Mouse (Mus musculus) layer of hippocampus, adult 8-10 months (tissue): Measurements from ENCODE around the gene Ifnar2. TPM values are rescaled to one million over a fixed set of nuclear protein-coding genes. Genes with fewer than 3 reads are reported as not detected.
"Not testable (repeated sequence)": the region's sequence is repeated elsewhere in the genome, so short reads cannot be mapped to it uniquely, and the experiment has no call there.

ENCODE experiments used
- DNase-seq, 2 experiments: peaks; one replicate each; pipeline ENCODE4 v3.0.0; 2022; ENCODE audit warnings: low spot score in 2 of 2
- total RNA-seq, 4 experiments: library from RNA; stranded (reverse); gene quantifications; 2 replicates each; pipeline ENCODE4 v1.2.4; 2022

The Ifnar2 gene
- total RNA-seq, 4 experiments from 2014 or later, result 21.3 to 48.8 (median 34.5) TPM

GRCm38 (mm10) chr16:91426586-91426985 lies 54.0 kb downstream of the Ifnar2 start:
- no peak for DNase-seq

- DNase-seq, result no peak
Observed at GRCm38 (mm10) chr16:91427461-91427860, 54.9 kb downstream of the Ifnar2 start.

DNA sequence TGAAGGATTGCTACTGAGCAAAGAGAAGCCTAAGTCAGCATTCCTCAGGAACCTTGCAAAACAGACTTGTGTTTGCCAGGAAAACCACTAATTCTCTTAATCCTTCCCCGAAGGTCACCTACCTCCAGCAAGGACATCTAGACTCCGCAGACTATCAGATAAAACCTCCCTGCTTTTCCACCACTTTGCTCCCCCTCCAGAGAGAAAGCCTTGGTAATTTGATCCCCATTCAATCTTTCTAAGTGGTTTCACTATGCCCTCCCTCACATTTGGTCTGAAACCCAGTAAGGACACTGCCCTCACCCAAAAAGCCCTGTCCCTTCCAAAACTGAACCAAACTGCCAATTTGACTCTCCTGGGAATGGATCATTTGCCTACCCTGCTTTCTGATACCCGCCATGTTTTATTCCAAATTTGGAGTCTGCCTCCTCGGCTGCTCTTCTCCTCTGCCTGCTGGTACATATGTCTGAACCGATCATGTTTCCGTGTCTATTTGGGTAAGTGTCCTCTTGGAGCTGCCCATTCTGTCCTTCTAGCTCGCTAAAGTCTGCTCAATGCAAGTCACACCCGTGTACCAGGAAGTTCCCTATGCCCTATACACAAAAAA lies 55.8 kb downstream of the Ifnar2 start:
- DNase-seq, result no peak

GRCm38 (mm10) chr16:91432720-91433328 lies 60.2 kb downstream of the Ifnar2 start:
- no peak for DNase-seq

DNA sequence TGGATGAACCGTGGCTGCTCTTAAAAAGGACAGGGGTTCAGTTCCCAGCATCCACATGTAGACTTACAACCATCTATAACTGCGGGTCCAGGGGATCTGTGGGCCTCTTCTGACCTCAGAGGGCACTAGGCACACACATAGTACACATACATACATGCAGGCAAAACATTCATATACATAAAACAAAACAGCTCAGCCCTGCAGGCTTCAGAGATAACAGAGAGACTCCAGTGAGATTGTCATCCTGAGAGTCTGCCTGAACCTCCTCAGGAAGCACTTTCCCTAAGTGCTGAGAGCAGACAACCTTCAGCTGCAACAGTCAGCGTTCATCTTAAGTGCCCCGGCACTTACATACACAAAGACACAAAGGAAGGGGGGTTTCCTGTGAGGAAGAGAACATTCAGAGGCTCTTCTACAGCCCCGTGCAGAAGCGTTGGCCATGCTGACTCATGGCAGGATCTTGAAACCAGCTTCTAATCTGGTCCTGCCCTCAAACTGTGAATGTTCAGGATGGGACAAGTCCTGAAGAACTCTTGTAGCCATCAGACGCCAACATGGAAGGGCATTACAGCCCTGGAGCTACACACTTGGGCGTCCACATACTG lies 60.8 kb downstream of the Ifnar2 start:
- no peak for DNase-seq

GRCm38 (mm10) chr16:91434119-91434518 lies 61.5 kb downstream of the Ifnar2 start:
- no peak for DNase-seq

DNA sequence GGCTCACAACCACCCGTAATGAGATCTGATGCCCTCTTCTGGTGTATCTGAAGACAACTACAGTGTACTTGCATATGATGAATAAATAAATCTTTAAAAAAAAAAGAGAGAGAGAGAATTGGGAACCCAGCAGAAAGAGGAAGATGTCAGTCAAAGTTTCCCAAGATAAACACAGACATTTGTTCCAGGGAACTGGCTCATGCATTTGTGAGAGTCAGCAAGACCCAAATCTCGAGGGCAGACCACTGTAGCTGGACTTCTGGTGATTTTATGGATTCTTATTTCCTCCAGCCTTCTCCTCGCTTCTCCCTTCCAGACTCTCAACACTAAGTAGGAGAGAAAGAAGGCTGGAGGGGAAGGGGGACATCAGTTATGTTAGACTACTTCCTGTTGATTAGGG lies 65.5 kb downstream of the Ifnar2 start:
- DNase-seq, result no peak

DNA sequence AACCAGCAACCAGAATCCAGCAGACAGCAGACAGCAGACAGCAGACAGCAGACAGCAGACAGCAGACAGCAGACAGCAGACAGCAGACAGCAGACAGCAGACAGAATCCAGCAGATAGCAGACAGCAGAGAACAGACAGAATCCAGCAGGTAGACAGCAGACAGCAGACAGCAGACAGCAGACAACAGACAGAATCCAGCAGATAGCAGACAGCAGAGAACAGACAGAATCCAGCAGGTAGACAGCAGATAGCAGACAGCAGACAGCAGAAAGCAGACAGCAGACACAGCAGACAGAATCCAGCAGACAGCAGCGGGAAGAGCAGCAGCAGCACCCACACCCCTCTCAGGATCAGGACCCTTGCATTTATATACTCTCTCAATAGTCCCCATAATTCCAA lies 66.0 kb downstream of the Ifnar2 start:
- not testable (repeated sequence) for DNase-seq

- DNase-seq, result no peak
Observed at GRCm38 (mm10) chr16:91441366-91441765, 68.8 kb downstream of the Ifnar2 start.

DNA sequence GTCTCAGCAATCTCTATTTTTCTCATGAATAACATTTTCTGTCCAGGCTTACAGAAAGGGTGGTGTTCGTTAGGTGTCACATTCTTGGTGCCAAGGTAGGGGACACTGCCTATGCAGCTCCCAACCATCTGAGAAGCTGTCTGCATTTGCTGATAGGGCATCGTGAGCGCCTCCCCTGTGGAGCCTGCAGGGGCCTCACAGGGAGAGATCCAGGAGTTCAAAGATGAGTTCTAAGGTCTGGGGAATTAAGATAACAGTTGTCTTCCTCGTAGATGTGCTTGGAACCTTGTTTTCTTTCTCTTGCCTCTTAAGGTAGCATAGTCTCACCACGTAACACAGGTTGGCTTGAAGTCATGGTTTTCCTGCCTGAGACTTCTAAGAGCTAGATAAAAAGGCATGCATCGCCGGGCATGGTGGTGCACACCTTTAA lies 69.2 kb downstream of the Ifnar2 start:
- no peak for DNase-seq

DNA sequence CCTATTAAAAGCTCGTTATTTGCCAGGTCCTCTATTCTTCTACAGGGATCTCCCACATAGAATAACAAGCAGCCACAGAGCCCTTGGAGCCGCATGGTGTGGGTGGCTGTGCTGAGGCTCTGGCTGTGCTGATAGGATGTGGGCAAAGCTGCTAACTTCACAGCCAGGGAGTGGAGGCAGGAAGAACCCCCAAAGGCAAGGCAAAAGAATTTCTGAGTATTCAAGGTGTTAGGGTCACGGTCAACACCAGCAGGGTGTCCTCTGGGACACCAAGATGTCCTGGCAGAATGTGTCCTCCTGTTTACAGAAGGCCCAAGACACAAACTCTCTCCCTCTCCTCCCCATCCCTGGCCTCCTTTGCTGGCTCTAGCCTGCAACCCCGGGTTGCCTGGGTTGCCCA lies 69.9 kb downstream of the Ifnar2 start:
- DNase-seq, result no peak

DNA sequence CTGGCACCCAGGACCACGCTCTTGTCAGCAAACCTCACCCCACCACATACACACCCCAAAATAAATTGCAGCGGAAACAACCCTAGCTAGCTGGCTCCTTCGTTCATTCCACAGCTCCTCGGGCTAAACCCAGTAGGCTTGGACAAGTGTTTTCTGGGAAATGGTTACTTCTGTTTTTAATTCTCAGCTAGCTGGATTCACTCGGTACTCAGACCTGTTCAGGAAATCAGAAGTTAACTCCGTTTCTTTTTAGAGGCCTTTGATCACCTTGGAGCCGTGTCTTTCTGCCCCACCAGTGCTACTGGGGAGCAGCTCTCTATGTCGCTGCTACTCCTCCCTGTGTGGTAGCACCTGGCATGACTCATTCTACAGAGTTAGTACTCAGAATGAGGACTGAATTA lies 70.6 kb downstream of the Ifnar2 start:
- no peak for DNase-seq

GRCm38 (mm10) chr16:91444847-91445246 lies 72.3 kb downstream of the Ifnar2 start:
- no peak for DNase-seq

GRCm38 (mm10) chr16:91445566-91445965 lies 73.0 kb downstream of the Ifnar2 start:
- no peak for DNase-seq

GRCm38 (mm10) chr16:91446778-91447511 lies 74.4 kb downstream of the Ifnar2 start:
- DNase-seq, result no peak

- no peak for DNase-seq
Observed at GRCm38 (mm10) chr16:91447512-91447900, 74.9 kb downstream of the Ifnar2 start.

DNA sequence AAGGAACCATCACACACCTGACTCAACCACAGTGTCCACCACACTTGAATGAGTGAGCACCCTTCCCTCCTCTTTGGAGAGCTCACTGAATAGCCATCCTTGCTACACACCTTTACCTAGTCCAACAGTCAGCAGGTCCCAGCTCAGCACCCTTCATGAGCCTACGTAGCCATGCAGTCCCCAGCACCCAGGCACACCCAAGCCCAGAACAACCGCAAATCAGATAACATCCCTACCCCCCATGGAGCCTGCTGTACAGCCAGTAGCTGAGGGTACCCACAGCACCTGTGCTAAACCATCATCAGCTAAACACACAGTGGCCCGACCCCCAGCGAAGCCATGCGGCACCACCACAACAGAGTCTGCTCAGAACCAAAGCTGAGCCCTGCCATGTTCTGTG lies 75.5 kb downstream of the Ifnar2 start:
- DNase-seq, result no peak

- no peak for DNase-seq
Observed at GRCm38 (mm10) chr16:91448895-91449294, 76.3 kb downstream of the Ifnar2 start.

DNA sequence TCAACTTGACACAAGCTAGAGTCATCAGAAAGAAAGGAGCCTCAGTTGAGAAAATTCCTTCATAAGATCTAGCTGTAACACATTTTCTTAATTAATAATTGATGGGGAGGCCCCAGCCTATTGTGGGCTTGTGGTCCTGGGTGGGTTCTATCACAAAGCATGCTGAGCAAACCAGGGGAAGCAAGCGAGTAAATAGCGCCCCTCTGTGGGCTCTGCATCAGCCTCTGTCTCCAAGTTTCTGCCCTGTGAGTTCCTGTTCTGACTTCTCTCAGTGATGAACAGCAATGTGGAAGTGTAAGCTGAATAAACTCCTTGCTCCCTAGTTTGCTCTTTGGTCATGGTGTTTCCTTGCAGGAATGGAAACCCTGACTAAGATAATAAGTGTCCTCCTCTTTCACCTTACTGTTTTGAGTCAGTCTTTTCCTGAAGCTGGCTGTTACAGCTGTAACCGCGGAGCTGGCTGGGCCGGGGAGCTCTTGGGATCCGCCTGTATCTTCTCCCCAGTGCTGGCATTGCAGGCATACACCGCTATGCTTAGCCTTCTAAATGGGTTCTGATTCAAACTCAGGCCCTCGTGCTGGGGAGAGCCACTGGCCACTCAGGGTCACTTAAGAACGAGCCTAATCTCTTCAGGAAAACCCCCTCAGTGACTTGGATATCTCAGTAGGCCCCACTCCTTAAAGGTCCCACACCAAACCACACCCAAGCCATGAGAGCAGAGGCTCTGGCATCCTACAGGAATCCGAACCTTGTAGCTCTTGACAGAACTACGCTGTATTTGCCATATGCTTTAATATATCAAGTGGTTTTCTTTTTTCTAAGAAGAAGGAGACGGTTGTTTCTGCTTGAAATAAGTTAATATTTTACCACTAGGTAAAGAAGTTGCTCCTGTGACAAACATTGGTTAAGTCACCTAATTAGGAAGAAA lies 77.8 kb downstream of the Ifnar2 start:
- DNase-seq, result no peak

DNA sequence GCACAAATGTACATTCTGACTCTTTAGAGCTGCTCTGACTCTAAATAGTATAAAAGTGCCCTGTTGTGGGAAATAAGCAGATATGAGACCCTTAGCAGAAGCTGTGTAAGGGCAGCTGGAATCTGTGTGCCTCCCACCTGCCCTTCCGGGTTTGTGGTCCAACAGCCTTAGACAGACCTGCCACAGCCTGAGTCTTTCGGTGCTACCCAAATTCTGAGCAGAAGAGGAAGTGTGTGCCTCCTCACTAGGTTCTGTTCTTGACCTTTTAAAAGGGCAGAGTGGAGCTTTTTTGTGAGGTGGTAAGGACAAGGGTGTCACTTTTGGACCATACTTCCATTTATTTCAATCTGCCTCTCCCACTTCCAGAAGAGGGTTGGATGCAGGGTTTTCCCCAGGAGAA lies 79.4 kb downstream of the Ifnar2 start:
- DNase-seq, result no peak

GRCm38 (mm10) chr16:91452363-91452896 lies 79.8 kb downstream of the Ifnar2 start:
- DNase-seq, result no peak
